Comparison of ENCODE assay signal across 14 mouse cellular contexts in the genomic region with DNA sequence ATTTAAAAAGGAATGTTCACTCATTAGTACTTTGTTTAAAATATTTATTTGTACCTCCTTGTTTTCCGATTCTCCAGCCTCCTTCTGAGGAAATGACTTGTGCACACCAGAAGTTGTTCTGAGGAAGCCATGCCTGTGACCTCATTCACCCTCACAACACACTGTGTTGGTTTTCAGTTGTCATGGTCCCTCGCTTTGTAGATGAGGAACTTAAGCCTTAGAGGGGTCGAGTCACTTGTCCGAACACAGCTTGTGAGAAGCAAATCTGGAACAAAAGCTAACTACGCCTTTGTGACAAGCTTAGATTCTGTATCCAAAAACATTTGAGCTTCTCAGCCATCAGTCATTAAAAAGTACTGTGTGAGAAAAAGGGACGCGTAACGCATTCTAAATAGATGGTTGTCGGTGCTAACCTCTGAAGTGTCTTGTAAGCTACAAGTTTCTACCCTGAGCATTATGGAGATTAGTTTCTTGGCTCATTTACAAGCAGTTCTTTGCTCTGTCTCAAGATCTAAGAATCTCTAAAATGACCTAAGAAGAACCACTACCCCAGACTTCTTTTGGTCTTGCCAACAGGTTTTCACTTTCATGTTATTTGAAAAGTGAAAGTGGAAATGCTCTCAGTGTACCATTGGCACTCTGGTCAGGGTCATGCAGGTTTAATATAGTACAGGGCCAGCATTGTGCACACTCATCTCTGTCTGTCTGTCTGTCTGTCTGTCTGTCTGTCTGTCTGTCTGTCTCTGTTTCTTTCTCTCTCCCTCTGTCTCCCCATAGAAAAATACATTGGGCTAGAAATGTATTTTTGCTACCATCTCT. TPM values are rescaled to one million over a fixed set of nuclear protein-coding genes. Genes with fewer than 3 reads are reported as not detected.
DNase-seq lines count a peak whose midpoint lies in the region; ATAC-seq and TF ChIP-seq lines count a peak whose summit lies in the region.
"Had no signal": no experiment of that assay in that cellular context is flagged by ENCODE, and none has a peak within 500 bp of the region (broad histone marks: within the 10 kb centered on the region; RNA-seq: fewer than 3 reads in every experiment).

No protein-coding gene starts in this region.

- H3K4me3 ChIP-seq in forebrain, embryonic 13.5 days, result no peak overlapping the region
- no peak overlapping the region for H3K4me3 ChIP-seq in forebrain, embryonic 12.5 days (replicated peaks)
- H3K4me3 ChIP-seq in midbrain, embryonic 13.5 days (replicated peaks), result no peak overlapping the region
- no peak overlapping the region for H3K4me3 ChIP-seq in lung, adult 2 months (replicated peaks; ENCODE audit: extremely low read depth, low read depth, low read length)

- peak; percentile 53; the same call in 1 of the 2 replicates for ATAC-seq in forebrain, embryonic 13.5 days
- no peak for ATAC-seq in forebrain, embryonic 12.5 days (ENCODE audit: low FRiP score)
- peak; percentile 75 to 86 for ATAC-seq in hematopoietic stem cell, adult 5-6 weeks (replicated peaks in 1 of 2; ENCODE audit: insufficient read depth in 1 of 2, low FRiP score in 2 of 2, low TSS enrichment in 1 of 2, low read depth in 1 of 2, poor library complexity in 2 of 2, severe bottlenecking in 2 of 2)
- ATAC-seq in midbrain, embryonic 13.5 days, result peak; percentile 65

- H3K4me2 ChIP-seq in forebrain, embryonic 13.5 days, result no peak overlapping the region
- no peak overlapping the region for H3K4me2 ChIP-seq in forebrain, embryonic 12.5 days
- no peak overlapping the region for H3K4me2 ChIP-seq in midbrain, embryonic 13.5 days (replicated peaks)
- H3K4me2 ChIP-seq: liver, embryonic 11.5 days had no signal

- H3K27me3 ChIP-seq in forebrain, embryonic 13.5 days, result no peaks in the 10 kb centered on the region
- no peaks in the 10 kb centered on the region for H3K27me3 ChIP-seq in forebrain, embryonic 12.5 days
- no peaks in the 10 kb centered on the region for H3K27me3 ChIP-seq in midbrain, embryonic 13.5 days

- H3K27ac ChIP-seq in forebrain, embryonic 13.5 days, result no peak overlapping the region
- H3K27ac ChIP-seq in forebrain, embryonic 12.5 days, result no peak overlapping the region
- no peak overlapping the region for H3K27ac ChIP-seq in midbrain, embryonic 13.5 days

- DNase-seq in A20 (ENCODE audit: low read depth, low spot score), result peak; percentile 77
- no peak for DNase-seq in lung, adult 2 months
- DNase-seq in frontal cortex, postnatal 10 days (ENCODE audit: low spot score in 2 of 2), result no peak
- DNase-seq in thymus, postnatal 14 days, result no peak
- DNase-seq: cerebellum, postnatal 25 days; heart, postnatal 36 days; kidney, adult 9 months; thymus, postnatal 25 days had no signal

- TF ChIP-seq CTCF in lung, adult 2 months (IDR thresholded peaks at IDR 0.05; ENCODE audit: insufficient read depth, low read length), result no peak

- H3K36me3 ChIP-seq in forebrain, embryonic 13.5 days (ENCODE audit: poor library complexity, severe bottlenecking), result no peaks in the 10 kb centered on the region
- H3K36me3 ChIP-seq in forebrain, embryonic 12.5 days (replicated peaks), result no peaks in the 10 kb centered on the region
- H3K36me3 ChIP-seq in midbrain, embryonic 13.5 days, result no peaks in the 10 kb centered on the region

- no peak for TF ChIP-seq POLR2A in lung, adult 2 months (IDR thresholded peaks at IDR 0.05; ENCODE audit: borderline replicate concordance, extremely low read depth, low read depth, low read length)

- peaks cover 7% of the 10 kb centered on the region; the same call in 1 of the 2 replicates for H3K4me1 ChIP-seq in forebrain, embryonic 13.5 days
- H3K4me1 ChIP-seq in forebrain, embryonic 12.5 days, result peaks cover 19% of the 10 kb centered on the region; the same call in 1 of the 2 replicates
- H3K4me1 ChIP-seq in midbrain, embryonic 13.5 days (replicated peaks), result peaks cover 15% of the 10 kb centered on the region
- H3K4me1 ChIP-seq in lung, adult 2 months (ENCODE audit: control insufficient read depth, insufficient read depth, low read length), result no peaks in the 10 kb centered on the region

- no peaks in the 10 kb centered on the region for H3K9me3 ChIP-seq in forebrain, embryonic 13.5 days (replicated peaks)
- no peaks in the 10 kb centered on the region for H3K9me3 ChIP-seq in forebrain, embryonic 12.5 days
- no peaks in the 10 kb centered on the region for H3K9me3 ChIP-seq in midbrain, embryonic 13.5 days

- WGBS in forebrain, embryonic 13.5 days, result 45% methylated on average over 9 of the region's 9 CpGs
- WGBS in forebrain, embryonic 12.5 days, result 53% methylated on average over 9 of the region's 9 CpGs
- WGBS in midbrain, embryonic 13.5 days, result 27% methylated on average over 9 of the region's 9 CpGs
- WGBS in lung, adult 2 months, result 73% methylated on average over 9 of the region's 9 CpGs

- no peak overlapping the region for H3K9ac ChIP-seq in forebrain, embryonic 13.5 days
- no peak overlapping the region for H3K9ac ChIP-seq in forebrain, embryonic 12.5 days
- no peak overlapping the region for H3K9ac ChIP-seq in midbrain, embryonic 13.5 days (replicated peaks)

RNA-seq across cellular contexts. Expression of gene Rasgrp1, which starts 9.7 kb away (rescaled TPM):
- 2.9 and 5.1 TPM in 2 replicates for polyA plus RNA-seq in forebrain, embryonic 13.5 days (2015; fragmentation: Nextera tagmentation; extraction: Ambion mirVana)
- polyA plus RNA-seq in forebrain, embryonic 12.5 days (2016; fragmentation: Nextera tagmentation; extraction: Ambion mirVana), result 6.9 and 10.5 TPM in 2 replicates
- 0.50 and 0.99 TPM in 2 replicates for total RNA-seq in hematopoietic stem cell, adult 5-6 weeks (2017)
- polyA plus RNA-seq in midbrain, embryonic 13.5 days (2015; fragmentation: Nextera tagmentation; extraction: Ambion mirVana), result 1.1 and 2.0 TPM in 2 replicates
- polyA plus RNA-seq in lung, adult 2 months (2012; rRNA removed), result 1.6 and 3.6 TPM in 2 replicates
- polyA plus RNA-seq: C2C12 had no signal
